Mouse (Mus musculus) kidney, postnatal 25 days (tissue): ENCODE measurements at regions not wholly inside any gene's neighbourhood (a gene's known extent, or its start where the extent isn't known, plus 50 kb on each side); places are given as distances from the start of the nearest gene placed in this dataset.

Experiments
- DNase-seq, 2 experiments: peaks; one replicate each; pipeline ENCODE4 v3.0.0; 2021; ENCODE audit warnings: mixed read lengths in 2 of 2

- DNase-seq, result peak; percentile 39 to 77
Measured at GRCm38 (mm10) chr2:133020173-133020837, 74.6 kb upstream of the Fermt1 start.

GRCm38 (mm10) chr2:133021244-133021643 is 75.5 kb upstream of the Fermt1 start:
- no peak for DNase-seq

GRCm38 (mm10) chr2:133027038-133027437 is 81.3 kb upstream of the Fermt1 start:
- DNase-seq, result no peak

GRCm38 (mm10) chr2:133035421-133035820 is 89.7 kb upstream of the Fermt1 start:
- DNase-seq, result no peak

- no peak for DNase-seq
Measured at GRCm38 (mm10) chr2:133040708-133041107, 95.0 kb upstream of the Fermt1 start.

GRCm38 (mm10) chr2:133077698-133078356 is 132.1 kb upstream of the Fermt1 start:
- DNase-seq, result no peak

- no peak for DNase-seq
Measured at GRCm38 (mm10) chr2:133090976-133091375, 145.3 kb upstream of the Fermt1 start.

- DNase-seq, result peak; percentile 52 to 71
Measured at GRCm38 (mm10) chr2:133113642-133114041, 167.9 kb upstream of the Fermt1 start.

GRCm38 (mm10) chr2:133118651-133119050 is 172.9 kb upstream of the Fermt1 start:
- peak; percentile 3 to 34 for DNase-seq

GRCm38 (mm10) chr2:133125212-133125801 is 179.6 kb upstream of the Fermt1 start:
- DNase-seq, result no peak

- DNase-seq, result no peak
Measured at GRCm38 (mm10) chr2:133134878-133135277, 189.2 kb upstream of the Fermt1 start.

- DNase-seq, result no peak
Measured at GRCm38 (mm10) chr2:133138877-133139276, 193.2 kb upstream of the Fermt1 start.

- no peak for DNase-seq
Measured at GRCm38 (mm10) chr2:133141341-133142035, 195.8 kb upstream of the Fermt1 start.

- DNase-seq, result no peak
Measured at GRCm38 (mm10) chr2:133152461-133152860, 206.8 kb upstream of the Fermt1 start.

- DNase-seq, result peak in 1 of 2 experiments; percentile 43
Measured at GRCm38 (mm10) chr2:133156537-133156936, 210.8 kb upstream of the Fermt1 start.

GRCm38 (mm10) chr2:133158206-133158605 is 212.5 kb upstream of the Fermt1 start:
- no peak for DNase-seq

GRCm38 (mm10) chr2:133159398-133159797 is 213.7 kb upstream of the Fermt1 start:
- no peak for DNase-seq

GRCm38 (mm10) chr2:133176411-133176810 is 230.7 kb upstream of the Fermt1 start:
- peak; percentile 49 to 71 for DNase-seq

- peak; percentile 52 to 60 for DNase-seq
Measured at GRCm38 (mm10) chr2:133181216-133181615, 235.5 kb upstream of the Fermt1 start.

- DNase-seq, result no peak
Measured at GRCm38 (mm10) chr2:133182920-133183319, 237.2 kb upstream of the Fermt1 start.

GRCm38 (mm10) chr2:133204295-133204866 is 258.7 kb upstream of the Fermt1 start:
- no peak for DNase-seq

- DNase-seq, result no peak
Measured at GRCm38 (mm10) chr2:133208498-133208897, 262.8 kb upstream of the Fermt1 start.
